18 mouse cellular contexts compared by ENCODE assay signal in the genomic region with DNA sequence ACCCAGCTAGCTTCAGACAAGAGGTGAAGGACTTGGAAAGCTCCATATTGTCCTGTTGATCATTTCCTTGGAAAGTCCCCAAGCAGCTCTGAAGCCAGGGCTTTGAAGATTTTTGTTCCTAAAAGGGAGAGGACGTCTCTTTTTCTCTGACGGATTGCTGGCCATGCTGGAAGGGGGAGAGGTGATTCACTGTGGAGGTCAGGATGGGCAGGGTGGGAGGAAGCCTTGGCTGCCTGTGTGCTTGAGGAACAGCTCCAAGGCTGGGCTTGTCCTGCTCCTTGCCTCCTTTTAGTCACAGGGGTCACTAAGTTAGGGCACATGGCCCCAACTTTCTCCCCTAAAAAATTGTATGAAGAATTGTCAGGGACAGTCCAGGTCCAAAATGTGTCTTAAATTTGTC.
DNase-seq lines count a peak whose midpoint lies in the region; ATAC-seq lines count a peak whose summit lies in the region.
"Had no signal": no experiment of that assay in that cellular context is flagged by ENCODE, and none has a peak within 500 bp of the region (broad histone marks: within the 10 kb centered on the region; RNA-seq: fewer than 3 reads in every experiment).

No protein-coding gene starts in this region.

- H3K27ac ChIP-seq in intestine, embryonic 16.5 days (ENCODE audit: low read length), result no peak overlapping the region
- H3K27ac ChIP-seq: embryonic facial prominence, embryonic 13.5 days; heart, adult 2 months; limb, embryonic 12.5 days; liver, embryonic 13.5 days; lung, embryonic 15.5 days; macrophage; midbrain, embryonic 10.5 days had no signal

- H3K4me1 ChIP-seq in intestine, embryonic 16.5 days (ENCODE audit: control insufficient read depth, insufficient read depth, low read length), result 0 out of 2 replicates have a peak, but pooled peaks cover 2% of the 10 kb centered on the region
- H3K4me1 ChIP-seq: embryonic facial prominence, embryonic 13.5 days; limb, embryonic 12.5 days; liver, embryonic 13.5 days; lung, embryonic 15.5 days; midbrain, embryonic 10.5 days had no signal

- no peaks in the 10 kb centered on the region for H3K36me3 ChIP-seq in intestine, embryonic 16.5 days (ENCODE audit: control insufficient read depth, insufficient read depth, low read length)
- H3K36me3 ChIP-seq: embryonic facial prominence, embryonic 13.5 days; limb, embryonic 12.5 days; liver, embryonic 13.5 days; lung, embryonic 15.5 days; midbrain, embryonic 10.5 days had no signal

- DNase-seq in kidney, postnatal 14 days, result peak; percentile 7
- no peak for DNase-seq in kidney, adult 11 months
- peak; percentile 7 for DNase-seq in urinary bladder, postnatal 14 days (ENCODE audit: low spot score)
- no peak for DNase-seq in urinary bladder, postnatal 36 days (ENCODE audit: low spot score in 2 of 2)
- DNase-seq in left cerebral cortex, postnatal 25 days (ENCODE audit: low spot score in 2 of 2), result no peak
- no peak for DNase-seq in cerebellum, postnatal 36 days
- DNase-seq: cerebellum, adult 9-11 months; gastrocnemius, postnatal 25 days; heart, adult 2 months; liver, embryonic 13.5 days had no signal

- no peaks in the 10 kb centered on the region for H3K27me3 ChIP-seq in intestine, embryonic 16.5 days (replicated peaks; ENCODE audit: control insufficient read depth, insufficient read depth, low read length)
- H3K27me3 ChIP-seq: embryonic facial prominence, embryonic 13.5 days; limb, embryonic 12.5 days; liver, embryonic 13.5 days; lung, embryonic 15.5 days had no signal

- no peaks in the 10 kb centered on the region for H3K9me3 ChIP-seq in intestine, embryonic 16.5 days (ENCODE audit: control insufficient read depth, low read length)
- H3K9me3 ChIP-seq: embryonic facial prominence, embryonic 13.5 days; limb, embryonic 12.5 days; liver, embryonic 13.5 days; lung, embryonic 15.5 days; midbrain, embryonic 10.5 days had no signal

- WGBS in intestine, embryonic 16.5 days, result 50% methylated on average over 2 of the region's 2 CpGs

- ATAC-seq in intestine, embryonic 16.5 days, result peak; percentile 50; the same call in 1 of the 2 replicates
- ATAC-seq: forebrain, embryonic 16.5 days; hindbrain, embryonic 16.5 days had no signal

- H3K4me2 ChIP-seq in intestine, embryonic 16.5 days (ENCODE audit: low read depth, low read length), result no peak overlapping the region
- H3K4me2 ChIP-seq: embryonic facial prominence, embryonic 13.5 days; limb, embryonic 12.5 days; liver, embryonic 13.5 days; lung, embryonic 15.5 days had no signal

- no peak overlapping the region for H3K9ac ChIP-seq in intestine, embryonic 16.5 days (ENCODE audit: low read depth, low read length)
- H3K9ac ChIP-seq: embryonic facial prominence, embryonic 13.5 days; limb, embryonic 12.5 days; liver, embryonic 13.5 days; lung, embryonic 15.5 days had no signal

- no peak overlapping the region for H3K4me3 ChIP-seq in intestine, embryonic 16.5 days (ENCODE audit: low read length)
- H3K4me3 ChIP-seq: embryonic facial prominence, embryonic 13.5 days; heart, adult 2 months; limb, embryonic 12.5 days; liver, embryonic 13.5 days; lung, embryonic 15.5 days; midbrain, embryonic 10.5 days had no signal

- intact Hi-C loops in left cerebral cortex, postnatal 25 days (cut with DNase I), result no loop called here

Comparison
In these comparisons a context has a peak if more than half of its experiments do, and no peak if none do; other contexts are left out.
1. DNase-seq: peak in kidney, postnatal 14 days (single experiment) and urinary bladder, postnatal 14 days (single experiment); none in kidney, adult 11 months (single experiment), urinary bladder, postnatal 36 days (0 of 2), left cerebral cortex, postnatal 25 days (0 of 2) and cerebellum, postnatal 36 days (0 of 2).